Mouse (Mus musculus): ENCODE measurements around the gene Ddah1.

- TF ChIP-seq GATA1 (IDR thresholded peaks at IDR 0.05; ENCODE audit: borderline replicate concordance, low read length) (no peak), FLI1 (IDR thresholded peaks at IDR 0.05; ENCODE audit: low read length) (no peak)
These were observed 135.7 kb downstream of the Ddah1 start for GRCm38 (mm10) chr3:145894131-145894530.

All from megakaryocyte, embryonic 14.5 days (primary cell).